Mouse (Mus musculus): ENCODE results near the gene A4galt. TPM values are rescaled to one million over a fixed set of nuclear protein-coding genes. Genes with fewer than 3 reads are reported as not detected.

Gene A4galt
- 0.05 and 0.07 TPM in 2 replicates for polyA plus RNA-seq (2012; rRNA removed)
- polyA plus RNA-seq (2014; fragmentation: Nextera tagmentation; extraction: Ambion mirVana), result 0.08 TPM in 1 of 2 replicates, not detected in the other

DNA sequence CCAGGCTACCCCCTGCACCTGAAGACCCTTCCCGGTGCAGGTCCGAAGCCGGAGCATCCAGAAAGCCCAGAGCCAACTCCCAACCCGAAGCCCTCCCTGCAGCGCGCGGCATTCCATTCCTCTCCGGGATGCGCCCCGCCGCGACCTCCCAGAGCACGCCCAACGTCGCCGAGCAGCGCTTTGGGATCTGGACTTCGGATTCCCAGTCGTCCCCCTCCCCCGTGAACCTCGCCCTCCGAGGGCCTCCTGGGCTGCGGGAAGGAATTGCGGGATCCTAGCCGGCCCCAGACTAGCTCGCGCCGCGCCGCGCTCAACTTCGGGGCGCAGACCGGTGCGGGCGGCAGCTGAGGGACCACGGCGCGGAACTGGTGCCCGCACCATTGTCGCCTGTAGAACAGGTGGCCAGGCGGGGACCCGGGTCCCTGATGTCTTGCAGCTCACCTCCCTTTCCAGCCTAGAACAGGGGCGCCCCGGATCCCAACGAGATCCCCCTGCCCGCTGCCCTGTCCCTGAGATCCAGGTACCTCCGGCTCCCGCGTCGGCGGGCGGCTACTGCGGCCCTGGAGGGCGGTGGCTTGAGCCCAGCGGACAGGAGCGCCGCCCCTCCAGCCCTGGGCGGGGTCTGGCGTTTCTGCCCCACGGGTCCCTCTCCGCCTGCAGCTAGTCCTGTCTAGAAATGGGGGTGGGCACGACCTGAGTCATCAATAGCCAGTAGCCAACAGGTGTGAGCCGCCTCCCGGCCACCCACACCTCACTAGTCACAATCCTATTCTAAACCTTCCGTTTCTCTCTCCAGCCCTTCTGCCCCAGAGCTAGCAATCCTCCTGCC lies at the start of gene A4galt:
Gene A4galt (minus strand): TSS at position 599 of the 829 bp plus-strand sequence.
- Histone ChIP-seq H3K9ac (replicated peaks) (no peak within 1 kb of the TSS), H3K4me3 (ENCODE audit: insufficient read depth in 1 of 2, low read depth in 2 of 2, low read length in 2 of 2) (peak within 1 kb of the TSS; percentile 24 to 36; a peak in 3 of 4 replicates), H3K4me1 (replicated peaks; ENCODE audit: control insufficient read depth in 2 of 2, insufficient read depth in 2 of 2, low read length in 1 of 2) (peaks cover 0 to 7% of the 10 kb centered on the region in 2 experiments; a peak in 3 of 4 replicates), H3K27ac (no peak within 1 kb of the TSS), H3K4me2 (ENCODE audit: low read depth) (peak within 1 kb of the TSS; percentile 50), H3K36me3 (replicated peaks; ENCODE audit: control insufficient read depth, insufficient read depth, low read depth) (no peaks in the 10 kb centered on the region), H3K27me3 (ENCODE audit: control insufficient read depth, insufficient read depth, low read length) (peaks cover 34% of the 10 kb centered on the region), H3K9me3 (ENCODE audit: control insufficient read depth, low read length) (no peaks in the 10 kb centered on the region; the same call in 1 of the 2 replicates)
- TF ChIP-seq CTCF (IDR thresholded peaks at IDR 0.05; ENCODE audit: low read depth) (no peak), EP300 (IDR thresholded peaks at IDR 0.05; ENCODE audit: low read depth) (no peak)
- WGBS (ENCODE audit: insufficient replicate concordance), result 2% methylated on average over 62 of the region's 66 CpGs
- DNase-seq (ENCODE audit: low read depth in 3 of 3, low spot score in 3 of 3) (no peak), ATAC-seq (ENCODE audit: insufficient read depth) (no peak)

DNA sequence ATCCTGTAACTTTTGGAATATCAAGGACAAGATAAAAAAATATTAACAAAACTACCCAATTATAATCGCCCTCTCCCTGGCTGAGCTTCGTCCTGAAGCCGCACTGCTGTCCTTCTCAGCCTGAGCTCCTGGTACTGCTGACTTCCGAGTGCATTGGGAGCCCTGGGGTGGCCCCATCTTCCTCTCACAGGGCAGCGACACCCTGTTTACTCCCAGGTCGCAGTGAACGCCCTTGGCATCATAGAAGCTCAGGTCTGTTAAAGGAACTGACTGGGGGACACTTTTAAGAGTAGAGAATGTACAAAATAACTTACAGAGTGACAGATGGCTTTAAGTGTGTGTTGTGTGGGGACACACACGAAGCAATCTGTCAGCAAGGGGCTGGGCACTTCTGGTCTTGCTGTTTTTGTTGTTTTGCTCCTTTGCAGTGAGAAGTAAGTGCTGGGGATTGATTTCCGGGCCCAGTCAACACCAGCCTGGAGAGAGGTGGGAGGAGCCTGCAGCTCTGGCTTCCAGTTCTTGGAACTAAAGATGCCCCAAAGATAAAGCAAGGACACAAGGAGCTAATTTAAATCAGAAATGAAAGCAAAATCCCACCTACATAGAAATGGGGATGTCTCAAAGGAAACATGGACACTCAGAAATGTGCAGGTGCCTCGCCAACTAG lies 48.5 kb upstream of the A4galt start:
- Histone ChIP-seq H3K4me1 (replicated peaks; ENCODE audit: control insufficient read depth in 2 of 2, insufficient read depth in 2 of 2, low read length in 1 of 2) (peaks cover 0 to 11% of the 10 kb centered on the region in 2 experiments; a peak in 3 of 4 replicates), H3K4me3 (ENCODE audit: insufficient read depth in 1 of 2, low read depth in 2 of 2, low read length in 2 of 2) (no peak overlapping the region), H3K27me3 (ENCODE audit: control insufficient read depth, insufficient read depth, low read length) (no peaks in the 10 kb centered on the region), H3K27ac (peak overlapping the region; percentile 52), H3K9ac (replicated peaks) (no peak overlapping the region), H3K4me2 (ENCODE audit: low read depth) (no peak overlapping the region; the same call in 1 of the 2 replicates), H3K9me3 (ENCODE audit: control insufficient read depth, low read length) (no peaks in the 10 kb centered on the region), H3K36me3 (replicated peaks; ENCODE audit: control insufficient read depth, insufficient read depth, low read depth) (no peaks in the 10 kb centered on the region)
- DNase-seq (ENCODE audit: low read depth in 3 of 3, low spot score in 3 of 3) (no peak), ATAC-seq (ENCODE audit: insufficient read depth) (peak; percentile 69)
- WGBS (ENCODE audit: insufficient replicate concordance), result 58% methylated on average over 10 of the region's 10 CpGs
- TF ChIP-seq CTCF (IDR thresholded peaks at IDR 0.05; ENCODE audit: low read depth), result no peak

DNA sequence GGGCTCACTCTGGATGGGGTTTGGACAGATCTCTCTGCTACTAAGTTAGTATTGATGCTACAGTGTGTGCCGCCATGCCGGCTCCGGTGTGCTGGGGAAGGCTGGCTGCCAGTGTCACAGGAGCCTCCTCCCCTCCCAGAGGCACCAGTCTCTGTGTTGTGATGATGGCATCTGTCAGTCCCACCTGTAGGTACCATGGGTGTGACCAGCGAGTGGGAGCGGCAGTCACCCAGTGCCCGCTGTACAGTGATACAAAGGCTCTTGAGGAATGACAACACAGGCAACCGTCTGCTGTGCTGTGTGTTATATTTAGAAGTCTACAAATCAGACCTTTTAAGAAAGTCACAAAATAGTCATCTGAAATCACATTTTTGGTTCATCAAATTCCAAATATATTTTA lies 47.9 kb upstream of the A4galt start:
- no peak overlapping the region for H3K4me2 ChIP-seq (ENCODE audit: low read depth)
- peaks cover 0 to 15% of the 10 kb centered on the region in 2 experiments; a peak in 3 of 4 replicates for H3K4me1 ChIP-seq (replicated peaks; ENCODE audit: control insufficient read depth in 2 of 2, insufficient read depth in 2 of 2, low read length in 1 of 2)
- DNase-seq (ENCODE audit: low read depth in 3 of 3, low spot score in 3 of 3) (no peak), ATAC-seq (ENCODE audit: insufficient read depth) (peak; percentile 54; the same call in 1 of the 2 replicates)
- TF ChIP-seq EP300 (IDR thresholded peaks at IDR 0.05; ENCODE audit: low read depth), result no peak
- TF ChIP-seq CTCF (IDR thresholded peaks at IDR 0.05; ENCODE audit: low read depth), result no peak
- H3K27me3 ChIP-seq (ENCODE audit: control insufficient read depth, insufficient read depth, low read length), result no peaks in the 10 kb centered on the region
- H3K9me3 ChIP-seq (ENCODE audit: control insufficient read depth, low read length), result no peaks in the 10 kb centered on the region
- 81% methylated on average over 7 of the region's 7 CpGs for WGBS (ENCODE audit: insufficient replicate concordance)
- H3K4me3 ChIP-seq (ENCODE audit: insufficient read depth in 1 of 2, low read depth in 2 of 2, low read length in 2 of 2), result no peak overlapping the region
- H3K36me3 ChIP-seq (replicated peaks; ENCODE audit: control insufficient read depth, insufficient read depth, low read depth), result no peaks in the 10 kb centered on the region
- H3K27ac ChIP-seq, result peak overlapping the region; percentile 4; the same call in 1 of the 2 replicates
- H3K9ac ChIP-seq (replicated peaks), result no peak overlapping the region

DNA sequence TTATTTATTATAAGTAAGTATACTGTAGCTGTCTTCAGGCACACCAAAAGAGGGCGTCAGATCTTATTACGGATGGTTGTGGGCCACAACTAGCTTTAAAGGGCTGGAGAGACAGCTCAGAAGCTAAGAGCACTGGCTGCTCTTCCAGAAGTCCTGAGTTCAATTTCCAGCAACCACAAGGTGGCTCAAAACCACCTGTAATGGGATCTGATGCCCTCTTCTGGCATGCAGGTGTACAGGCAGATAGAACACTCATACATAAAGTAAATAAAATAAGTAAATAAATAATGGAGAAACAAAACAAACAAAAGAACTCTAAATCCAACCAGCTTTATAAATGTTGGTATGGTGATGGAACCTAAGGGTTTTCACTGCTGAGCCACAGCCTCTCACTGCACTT lies 47.2 kb upstream of the A4galt start:
- H3K36me3 ChIP-seq (replicated peaks; ENCODE audit: control insufficient read depth, insufficient read depth, low read depth), result no peaks in the 10 kb centered on the region
- H3K4me1 ChIP-seq (replicated peaks; ENCODE audit: control insufficient read depth in 2 of 2, insufficient read depth in 2 of 2, low read length in 1 of 2), result peaks cover 0 to 15% of the 10 kb centered on the region in 2 experiments; a peak in 3 of 4 replicates
- no peak overlapping the region for H3K4me2 ChIP-seq (ENCODE audit: low read depth)
- no peaks in the 10 kb centered on the region for H3K27me3 ChIP-seq (ENCODE audit: control insufficient read depth, insufficient read depth, low read length)
- 65% methylated on average over 2 of the region's 2 CpGs for WGBS (ENCODE audit: insufficient replicate concordance)
- H3K9ac ChIP-seq (replicated peaks), result no peak overlapping the region
- no peak for ATAC-seq (ENCODE audit: insufficient read depth)
- no peak overlapping the region for H3K4me3 ChIP-seq (ENCODE audit: insufficient read depth in 1 of 2, low read depth in 2 of 2, low read length in 2 of 2)
- H3K27ac ChIP-seq, result no peak overlapping the region
- no peak for DNase-seq (ENCODE audit: low read depth in 3 of 3, low spot score in 3 of 3)
- peak; percentile 65 for TF ChIP-seq CTCF (IDR thresholded peaks at IDR 0.05; ENCODE audit: low read depth)
- TF ChIP-seq EP300 (IDR thresholded peaks at IDR 0.05; ENCODE audit: low read depth), result no peak
- no peaks in the 10 kb centered on the region for H3K9me3 ChIP-seq (ENCODE audit: control insufficient read depth, low read length)

DNA sequence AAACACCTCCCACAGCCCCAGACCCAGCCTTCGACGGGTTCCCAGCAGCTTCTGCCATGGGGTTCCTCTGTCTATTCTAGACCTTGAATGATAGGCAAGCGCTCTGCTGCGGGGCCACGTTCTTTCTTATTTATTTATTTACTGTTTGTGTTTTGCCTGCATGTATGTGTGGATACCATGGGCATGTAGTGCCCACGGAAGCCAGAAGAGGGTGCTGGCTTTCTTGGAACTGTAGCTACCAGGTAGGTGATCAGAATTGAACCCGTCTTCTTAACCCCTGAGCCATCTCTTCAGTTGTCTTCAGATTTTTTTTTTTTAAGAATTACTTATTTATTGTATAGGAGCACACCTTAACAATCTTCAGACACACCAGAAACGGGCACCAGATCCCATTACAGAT lies 46.7 kb upstream of the A4galt start:
- H3K27ac ChIP-seq, result no peak overlapping the region
- 71% methylated on average over 8 of the region's 8 CpGs for WGBS (ENCODE audit: insufficient replicate concordance)
- TF ChIP-seq EP300 (IDR thresholded peaks at IDR 0.05; ENCODE audit: low read depth), result no peak
- TF ChIP-seq CTCF (IDR thresholded peaks at IDR 0.05; ENCODE audit: low read depth), result peak; percentile 64
- no peak overlapping the region for H3K4me2 ChIP-seq (ENCODE audit: low read depth)
- H3K9ac ChIP-seq (replicated peaks), result no peak overlapping the region
- no peaks in the 10 kb centered on the region for H3K36me3 ChIP-seq (replicated peaks; ENCODE audit: control insufficient read depth, insufficient read depth, low read depth)
- H3K4me1 ChIP-seq (replicated peaks; ENCODE audit: control insufficient read depth in 2 of 2, insufficient read depth in 2 of 2, low read length in 1 of 2), result peaks cover 0 to 13% of the 10 kb centered on the region in 2 experiments; a peak in 3 of 4 replicates
- no peaks in the 10 kb centered on the region for H3K9me3 ChIP-seq (ENCODE audit: control insufficient read depth, low read length)
- DNase-seq (ENCODE audit: low read depth in 3 of 3, low spot score in 3 of 3) (no peak), ATAC-seq (ENCODE audit: insufficient read depth) (no peak)
- no peaks in the 10 kb centered on the region for H3K27me3 ChIP-seq (ENCODE audit: control insufficient read depth, insufficient read depth, low read length)
- no peak overlapping the region for H3K4me3 ChIP-seq (ENCODE audit: insufficient read depth in 1 of 2, low read depth in 2 of 2, low read length in 2 of 2)

Data from liver, embryonic 14.5 days (tissue).